Mouse (Mus musculus) lung, postnatal 0 days (tissue): ENCODE results near the gene Usp20.
"Not testable (repeated sequence)": the region's sequence is repeated elsewhere in the genome, so short reads cannot be mapped to it uniquely, and the experiment has no call there.

Experiments used
- CTCF ChIP-seq: IDR thresholded peaks from 2 replicates; pipeline ENCODE4 v1.5.1; 2016; ENCODE audit warnings: antibody characterized with exemption, mild to moderate bottlenecking
- EP300 ChIP-seq: IDR thresholded peaks from 2 replicates; pipeline ENCODE4 v1.6.1; 2016; ENCODE audit warnings: antibody characterized with exemption, mild to moderate bottlenecking, control low read depth

DNA sequence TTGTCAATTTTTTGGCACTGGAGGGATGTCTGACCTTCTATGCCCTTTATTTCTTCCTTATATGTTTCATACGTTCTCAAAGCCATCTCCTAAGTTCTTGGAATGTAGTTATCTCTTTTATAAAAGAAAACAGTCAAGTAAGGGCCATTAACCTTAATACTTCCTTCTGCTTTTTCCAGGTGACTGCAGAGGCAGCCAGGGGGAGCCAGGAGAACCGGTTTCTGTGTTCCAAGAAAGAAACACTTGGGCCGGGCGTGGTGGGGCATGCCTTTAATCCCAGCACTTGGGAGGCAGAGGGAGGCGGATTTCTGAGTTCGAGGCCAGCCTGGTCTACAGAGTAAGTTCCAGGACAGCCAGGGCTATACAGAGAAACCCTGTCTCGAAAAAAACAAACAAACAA, 40.0 kb upstream of the Usp20 start:
- TF ChIP-seq CTCF, result peak; percentile 28; the same call in 1 of the 2 replicates
- not testable (repeated sequence) for TF ChIP-seq EP300
